Mouse (Mus musculus) embryonic facial prominence, embryonic 11.5 days (tissue): Measurements from ENCODE around the gene 5031439G07Rik. TPM values are rescaled to one million over a fixed set of nuclear protein-coding genes. Genes with fewer than 3 reads are reported as not detected.

Source experiments
- ATAC-seq: fragments of 200-750 bp; cut with Nextera tagmentation; replicated peaks from 2 replicates; pipeline ENCODE4 v1.8.0; 2017; ENCODE audit warnings: low read depth; ENCODE audit not compliant: insufficient number of reproducible peaks, low FRiP score, low TSS enrichment
- DNase-seq: peaks from one replicate; pipeline ENCODE4 v3.0.0-alpha.2; 2015; ENCODE audit warnings: low spot score
- H3K27ac ChIP-seq: fragments of 300-500 bp; sonication (generic); replicated peaks from 2 replicates; pipeline ENCODE4 v1.5.1; 2014; ENCODE audit warnings: mild to moderate bottlenecking, low read depth, low read length, control low read depth
- H3K27me3 ChIP-seq: fragments of 300-500 bp; sonication (generic); 2 replicates; pipeline ENCODE4 v1.6.1; 2014; ENCODE audit warnings: mild to moderate bottlenecking, low read length, moderate library complexity, mixed read lengths; ENCODE audit not compliant: control insufficient read depth, insufficient read depth
- H3K36me3 ChIP-seq: fragments of 300-500 bp; sonication (generic); replicated peaks from 2 replicates; pipeline ENCODE4 v1.6.1; 2014; ENCODE audit warnings: low read depth, mild to moderate bottlenecking, low read length, moderate library complexity, mixed read lengths; ENCODE audit not compliant: control insufficient read depth, insufficient read depth
- H3K4me1 ChIP-seq: fragments of 300-500 bp; sonication (generic); 2 replicates; pipeline ENCODE4 v1.6.1; 2014; ENCODE audit warnings: low read length, mixed read lengths; ENCODE audit not compliant: control insufficient read depth, insufficient read depth
- H3K4me2 ChIP-seq: fragments of 300-500 bp; sonication (generic); 2 replicates; pipeline ENCODE4 v1.6.1; 2014; ENCODE audit warnings: low read depth, mild to moderate bottlenecking, control low read depth, low read length, moderate library complexity
- H3K4me3 ChIP-seq: fragments of 300-500 bp; sonication (generic); 2 replicates; pipeline ENCODE4 v1.5.1; 2014; ENCODE audit warnings: low read depth, low read length, control low read depth
- H3K9ac ChIP-seq: fragments of 300-500 bp; sonication (generic); replicated peaks from 2 replicates; pipeline ENCODE4 v1.6.1; 2014; ENCODE audit warnings: mild to moderate bottlenecking, control low read depth, low read length
- H3K9me3 ChIP-seq: fragments of 300-500 bp; sonication (generic); replicated peaks from 2 replicates; pipeline ENCODE4 v1.6.1; 2016; ENCODE audit warnings: mild to moderate bottlenecking, low read length, inconsistent platforms, mixed read lengths; ENCODE audit not compliant: control insufficient read depth
- WGBS: fragments of 180-500 bp; shearing (Covaris S2); extraction: QIAGEN DNeasy Blood & Tissue Kit; methylation state at CpG from one replicate; pipeline ENCODE4 v1.1.7; 2014; 5-methylcytosine and 5-hydroxymethylcytosine counted together
- polyA plus RNA-seq: library from polyadenylated mRNA; unstranded; fragments of >200 nt; fragmentation: Nextera tagmentation; extraction: Ambion mirVana; gene quantifications from 2 replicates; pipeline ENCODE4 v1.2.1, GENCODE M21; 2014

5031439G07Rik gene
- polyA plus RNA-seq, 1 experiment from 2014 or later = 16.8 TPM

DNA sequence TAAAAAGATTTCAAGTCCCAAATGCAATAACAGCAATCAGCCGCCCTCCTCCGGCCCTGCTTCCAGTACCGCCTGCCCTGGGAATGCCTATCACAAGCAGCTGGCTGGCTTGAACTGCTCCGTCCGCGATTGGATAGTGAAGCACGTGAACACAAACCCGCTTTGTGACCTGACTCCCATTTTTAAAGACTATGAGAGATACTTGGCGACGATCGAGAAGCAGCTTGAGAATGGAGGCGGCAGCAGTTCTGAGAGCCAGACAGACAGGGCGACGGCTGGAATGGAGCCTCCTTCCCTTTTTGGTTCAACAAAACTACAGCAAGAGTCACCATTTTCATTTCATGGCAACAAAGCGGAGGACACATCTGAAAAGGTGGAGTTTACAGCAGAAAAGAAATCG, 53.5 kb downstream of the 5031439G07Rik start:
- Histone ChIP-seq H3K4me3 (no peak overlapping the region), H3K4me2 (no peak overlapping the region), H3K9ac (no peak overlapping the region), H3K4me1 (no peaks in the 10 kb centered on the region), H3K27me3 (no peaks in the 10 kb centered on the region), H3K9me3 (no peaks in the 10 kb centered on the region), H3K36me3 (peaks cover 25% of the 10 kb centered on the region), H3K27ac (no peak overlapping the region)
- DNase-seq (no peak), ATAC-seq (no peak)
- whole genome bisulfite sequencing = 94% methylated on average over 16 of the region's 16 CpGs

DNA sequence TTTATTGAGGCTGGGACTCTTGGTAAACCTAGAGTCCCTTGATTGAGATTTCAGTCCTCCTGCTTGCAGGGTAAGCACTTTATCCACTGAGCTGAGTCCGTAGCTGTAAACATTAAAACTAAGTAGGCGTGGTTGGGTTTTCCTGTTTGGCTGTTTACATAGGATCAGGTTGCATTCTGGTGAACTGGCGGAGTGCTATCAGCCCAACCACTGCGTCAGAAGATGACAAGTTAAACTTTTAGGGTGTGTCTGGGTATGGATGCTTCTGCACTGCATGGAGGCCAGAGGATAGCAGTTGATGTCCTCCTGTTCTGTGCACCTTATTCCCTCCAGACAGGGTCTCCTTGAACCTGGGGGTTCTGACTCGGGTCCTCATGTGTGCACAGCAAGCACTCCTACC, 56.0 kb downstream of the 5031439G07Rik start:
- no peaks in the 10 kb centered on the region for H3K27me3 ChIP-seq
- no peak overlapping the region for H3K27ac ChIP-seq
- no peak overlapping the region for H3K9ac ChIP-seq
- H3K4me2 ChIP-seq = no peak overlapping the region
- H3K9me3 ChIP-seq = no peaks in the 10 kb centered on the region
- ATAC-seq (no peak), DNase-seq (no peak)
- 57% methylated on average over 5 of the region's 5 CpGs for WGBS
- H3K4me3 ChIP-seq = no peak overlapping the region
- no peaks in the 10 kb centered on the region for H3K4me1 ChIP-seq
- H3K36me3 ChIP-seq = peaks cover 17% of the 10 kb centered on the region

DNA sequence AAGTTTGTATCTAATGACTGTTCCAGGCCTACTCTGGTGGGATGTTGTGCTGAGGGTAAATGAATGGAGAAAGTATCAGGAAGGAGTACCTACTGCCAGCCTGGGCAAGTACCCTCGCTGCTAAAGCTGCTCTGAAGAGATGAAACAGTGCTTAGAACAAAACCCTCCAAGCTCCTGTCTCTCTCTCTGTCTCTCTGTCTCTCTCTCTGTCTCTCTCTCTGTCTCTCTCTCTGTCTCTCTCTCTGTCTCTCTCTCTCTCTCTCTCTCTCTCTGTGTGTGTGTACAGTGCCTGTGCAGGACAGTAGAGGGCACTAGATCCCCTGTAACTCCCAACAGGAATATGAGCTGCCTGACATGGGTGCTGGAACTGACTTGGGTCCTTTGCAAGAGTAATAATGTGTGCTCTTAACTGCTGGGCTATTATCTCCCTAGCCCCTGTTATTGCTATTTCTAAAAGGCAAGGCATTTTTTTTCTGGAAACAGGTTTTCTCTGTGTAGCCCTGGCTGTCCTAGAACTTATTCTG, 62.8 kb downstream of the 5031439G07Rik start:
- no peaks in the 10 kb centered on the region; the same call in 1 of the 2 replicates for H3K4me1 ChIP-seq
- H3K4me2 ChIP-seq = no peak overlapping the region; the same call in 1 of the 2 replicates
- ATAC-seq (no peak), DNase-seq (peak; percentile 31)
- H3K4me3 ChIP-seq = no peak overlapping the region
- no peak overlapping the region for H3K9ac ChIP-seq
- peaks cover 9% of the 10 kb centered on the region for H3K36me3 ChIP-seq
- no peak overlapping the region for H3K27ac ChIP-seq
- WGBS = 65% methylated on average over 1 of the region's 1 CpGs
- no peaks in the 10 kb centered on the region for H3K9me3 ChIP-seq
- H3K27me3 ChIP-seq = no peaks in the 10 kb centered on the region

DNA sequence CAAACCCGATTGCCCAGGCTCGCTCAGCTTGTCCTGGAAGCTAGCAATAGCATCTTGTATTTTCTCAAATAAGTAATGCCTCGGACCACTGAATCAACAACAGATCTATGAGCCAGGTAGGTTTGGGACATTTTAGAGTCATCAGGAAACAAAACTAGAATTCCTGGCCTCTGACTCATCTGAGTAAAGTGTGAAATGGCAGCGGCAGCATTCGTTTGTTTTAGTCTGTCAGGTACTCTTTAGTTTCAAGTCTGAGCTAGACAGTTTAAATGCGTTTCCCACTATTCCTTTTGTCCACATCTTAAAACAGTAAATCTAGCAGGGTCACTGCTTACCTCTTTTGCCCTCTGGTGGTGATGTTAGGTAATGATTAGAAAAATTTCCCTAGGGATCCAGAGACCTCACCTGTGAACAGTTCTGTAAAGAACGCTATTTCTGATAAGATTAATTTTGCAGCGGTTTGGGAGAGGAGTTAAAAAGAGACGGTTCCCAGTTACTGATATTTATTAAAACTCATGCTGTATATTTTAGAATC, 63.5 kb downstream of the 5031439G07Rik start:
- peak; percentile 85 for DNase-seq
- Histone ChIP-seq H3K9me3 (no peaks in the 10 kb centered on the region), H3K9ac (peak overlapping the region; percentile 22), H3K4me2 (peak overlapping the region; percentile 60), H3K36me3 (peaks cover 9% of the 10 kb centered on the region), H3K4me1 (no peaks in the 10 kb centered on the region; the same call in 1 of the 2 replicates), H3K27me3 (no peaks in the 10 kb centered on the region), H3K4me3 (peak overlapping the region; percentile 94), H3K27ac (no peak overlapping the region)
- 16% methylated on average over 9 of the region's 9 CpGs for WGBS
- no peak for ATAC-seq

DNA sequence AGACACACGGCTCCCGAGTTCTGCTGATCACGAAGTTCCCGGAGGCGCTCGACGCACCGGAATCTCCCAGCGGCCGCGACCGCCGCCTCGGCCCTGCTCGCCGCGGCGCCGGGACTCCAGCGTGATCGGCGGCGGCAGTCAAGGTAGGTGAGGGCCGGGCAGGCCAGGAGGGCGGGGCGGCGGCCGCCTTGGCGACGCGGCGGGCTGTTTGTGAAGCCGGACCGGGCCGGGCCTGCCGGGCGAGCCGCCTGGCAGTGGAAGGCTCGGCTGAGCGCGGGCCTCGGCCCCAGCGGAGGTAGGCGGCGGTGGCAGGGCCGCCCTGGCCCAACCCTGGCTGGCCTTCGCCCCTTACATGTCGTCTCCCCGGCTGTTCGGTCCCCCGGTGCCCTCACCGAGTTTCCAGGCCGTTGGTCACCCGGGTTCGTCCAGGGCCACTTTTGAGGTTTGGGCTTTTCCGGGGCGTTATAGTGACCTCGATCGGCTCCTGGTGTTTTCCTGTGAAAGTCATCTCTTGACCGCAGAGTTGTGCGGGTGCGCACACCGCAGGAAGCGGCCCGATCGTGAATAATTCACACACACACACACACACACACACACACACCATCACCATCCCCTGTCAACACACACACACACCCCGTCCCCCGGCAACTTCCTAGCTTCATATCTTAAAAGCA, 64.7 kb downstream of the 5031439G07Rik start:
- DNase-seq (peak; percentile 7), ATAC-seq (peak; percentile 76)
- Histone ChIP-seq H3K4me1 (no peaks in the 10 kb centered on the region; the same call in 1 of the 2 replicates), H3K4me3 (peak overlapping the region; percentile 94), H3K27me3 (no peaks in the 10 kb centered on the region), H3K4me2 (peak overlapping the region; percentile 60), H3K9me3 (no peaks in the 10 kb centered on the region), H3K27ac (peak overlapping the region; percentile 95), H3K36me3 (peaks cover 3% of the 10 kb centered on the region), H3K9ac (peak overlapping the region; percentile 92)
- WGBS = under 1% methylated on average over 68 of the region's 68 CpGs

DNA sequence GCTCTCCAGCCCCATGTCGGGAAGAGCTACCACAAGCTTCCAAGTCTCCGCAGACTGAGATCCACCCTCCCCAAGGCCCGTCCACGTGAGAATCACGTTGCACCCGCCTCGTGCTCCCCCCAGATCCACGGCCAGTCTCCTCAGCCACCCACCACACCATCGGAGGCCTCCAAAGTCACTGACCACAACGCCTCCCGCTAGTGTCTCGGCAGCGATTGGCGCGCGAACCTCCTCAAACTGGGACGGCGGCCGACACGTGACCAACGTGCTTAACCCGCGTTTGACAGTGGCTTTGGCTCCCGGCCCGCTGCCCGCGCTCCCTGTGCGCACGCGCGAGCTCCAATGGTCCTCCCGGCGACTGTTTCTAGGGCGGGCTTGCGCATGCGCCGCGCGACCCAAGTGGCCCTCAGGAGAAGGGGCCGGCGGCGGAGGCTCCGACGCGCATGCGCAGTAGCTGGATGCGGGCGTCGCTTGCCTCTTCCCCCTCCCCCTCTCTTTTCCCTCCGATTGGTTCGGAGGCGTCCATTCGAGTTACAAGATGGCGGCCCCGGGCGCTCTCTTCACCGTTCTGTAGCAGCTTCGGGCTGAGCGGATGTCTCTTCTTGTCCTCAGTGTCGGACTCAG, 65.4 kb downstream of the 5031439G07Rik start, which contains the start of gene Nup50:
Gene Nup50, plus strand, starts transcription at position 528 of the 624 bp plus-strand sequence.
- WGBS = under 1% methylated on average over 60 of the region's 60 CpGs

DNA sequence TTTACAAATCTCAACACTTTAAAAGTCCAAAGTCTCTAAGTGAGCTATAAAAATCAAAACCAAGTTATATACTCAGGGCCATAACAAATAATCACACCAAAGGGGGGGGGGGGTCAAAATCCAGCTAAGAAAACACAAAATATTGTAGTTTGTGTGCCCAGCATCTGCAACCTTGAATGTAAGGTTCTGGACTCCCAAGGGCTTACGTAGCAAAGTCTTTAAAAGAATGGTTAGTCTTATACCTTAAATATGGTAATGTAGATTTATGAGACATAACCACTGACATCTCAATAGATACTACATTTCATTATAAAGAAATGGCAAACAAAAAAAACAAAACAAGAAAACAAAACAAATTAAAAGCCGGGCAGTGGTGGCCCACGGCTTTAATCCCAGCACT, 68.4 kb downstream of the 5031439G07Rik start, which contains the start of gene Gm29666:
Gene Gm29666, minus strand, starts transcription at position 101 of the 400 bp plus-strand sequence.
- H3K4me3 ChIP-seq = no peak within 1 kb of the TSS
- no peaks in the 10 kb centered on the region for H3K9me3 ChIP-seq
- ATAC-seq = no peak
- H3K9ac ChIP-seq = no peak within 1 kb of the TSS
- 93% methylated on average over 3 of the region's 3 CpGs for WGBS
- H3K36me3 ChIP-seq = no peaks in the 10 kb centered on the region
- no peak within 1 kb of the TSS for H3K4me2 ChIP-seq
- DNase-seq = no peak
- H3K27ac ChIP-seq = no peak within 1 kb of the TSS
- no peaks in the 10 kb centered on the region for H3K27me3 ChIP-seq
- H3K4me1 ChIP-seq = no peaks in the 10 kb centered on the region

More for the DNA sequence above, 65.4 kb downstream of the 5031439G07Rik start, which contains the start of gene Nup50:
- ATAC-seq (peak; percentile 86), DNase-seq (peak; percentile 100)
- Histone ChIP-seq H3K9me3 (no peaks in the 10 kb centered on the region), H3K4me1 (no peaks in the 10 kb centered on the region; the same call in 1 of the 2 replicates), H3K4me3 (peak within 1 kb of the TSS; percentile 94), H3K36me3 (no peaks in the 10 kb centered on the region; the same call in none of the 2 replicates), H3K27ac (peak within 1 kb of the TSS; percentile 95), H3K9ac (peak within 1 kb of the TSS; percentile 92), H3K27me3 (no peaks in the 10 kb centered on the region), H3K4me2 (peak within 1 kb of the TSS; percentile 78)
